8 mouse cellular contexts compared by ENCODE assay signal in the genomic region with DNA sequence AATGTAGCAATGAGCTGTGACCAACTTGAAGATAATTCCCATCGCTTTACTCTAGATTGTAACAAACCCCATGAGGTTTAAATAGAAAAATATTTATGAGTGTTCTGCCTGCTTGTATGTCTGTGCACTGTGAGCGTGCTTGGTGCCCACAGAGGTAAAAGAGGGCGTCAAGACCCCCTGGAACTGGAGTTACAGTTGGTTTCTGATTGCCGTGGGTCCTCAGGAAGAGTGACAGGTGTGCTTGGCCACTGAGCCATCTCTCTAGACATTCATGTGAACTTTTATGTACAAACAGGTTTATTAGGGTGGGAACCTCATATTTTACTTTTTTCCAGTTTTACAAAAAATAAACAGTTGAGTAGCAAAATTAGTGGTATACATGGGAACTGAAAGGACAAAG. TPM values are rescaled to one million over a fixed set of nuclear protein-coding genes. Genes with fewer than 3 reads are reported as not detected.
DNase-seq lines count a peak whose midpoint lies in the region; ATAC-seq and TF ChIP-seq lines count a peak whose summit lies in the region.

A gene (minus strand): TSS at position 101 of the 400 bp plus-strand sequence.

- WGBS in limb, embryonic 14.5 days, result 62% methylated on average over 4 of the region's 4 CpGs

- H3K27me3 ChIP-seq in testis, adult 2 months (ENCODE audit: control insufficient read depth, insufficient read depth, low read length), result no peaks in the 10 kb centered on the region
- H3K27me3 ChIP-seq in limb, embryonic 14.5 days (ENCODE audit: control insufficient read depth, insufficient read depth, low read length), result peaks cover 5% of the 10 kb centered on the region

- no peaks in the 10 kb centered on the region; the same call in 1 of the 2 replicates for H3K4me1 ChIP-seq in testis, adult 2 months (ENCODE audit: control insufficient read depth, insufficient read depth, low read length)
- H3K4me1 ChIP-seq in limb, embryonic 14.5 days (ENCODE audit: control insufficient read depth, insufficient read depth, low read length), result 0 out of 2 replicates have a peak, but pooled peaks cover 2% of the 10 kb centered on the region

- no peak for TF ChIP-seq POLR2A in testis, adult 2 months (IDR thresholded peaks at IDR 0.05; ENCODE audit: control insufficient read depth, low read depth, low read length)
- TF ChIP-seq POLR2A in limb, embryonic 14.5 days (IDR thresholded peaks at IDR 0.05; ENCODE audit: borderline replicate concordance, extremely low read depth, insufficient read depth, insufficient read length), result no peak

- H3K4me3 ChIP-seq in testis, adult 2 months (ENCODE audit: control insufficient read depth, low read depth, low read length), result peak within 1 kb of the TSS; percentile 97
- H3K4me3 ChIP-seq in limb, embryonic 14.5 days (replicated peaks; ENCODE audit: low read length), result peak within 1 kb of the TSS; percentile 72

- ATAC-seq in limb, embryonic 14.5 days (ENCODE audit: low FRiP score, low read depth), result no peak
- ATAC-seq in monocyte, adult 5-6 weeks (replicated peaks; ENCODE audit: insufficient number of reproducible peaks, low FRiP score, low TSS enrichment, poor library complexity, severe bottlenecking), result no peak

- H3K9ac ChIP-seq in limb, embryonic 14.5 days (ENCODE audit: low read depth, low read length, severe bottlenecking), result peak within 1 kb of the TSS; percentile 54

- no peaks in the 10 kb centered on the region for H3K36me3 ChIP-seq in testis, adult 2 months (ENCODE audit: control insufficient read depth, insufficient read depth, low read length)
- no peaks in the 10 kb centered on the region for H3K36me3 ChIP-seq in limb, embryonic 14.5 days (ENCODE audit: control insufficient read depth, insufficient read depth, low read length)

- peak within 1 kb of the TSS; percentile 98 for H3K4me2 ChIP-seq in limb, embryonic 14.5 days (replicated peaks; ENCODE audit: low read depth, low read length, severe bottlenecking)

- no peaks in the 10 kb centered on the region for H3K9me3 ChIP-seq in limb, embryonic 14.5 days (ENCODE audit: control insufficient read depth, low read length)

- H3K27ac ChIP-seq in testis, adult 2 months (ENCODE audit: control insufficient read depth, insufficient read depth, low read depth, low read length), result peak within 1 kb of the TSS; percentile 91
- H3K27ac ChIP-seq in limb, embryonic 14.5 days (replicated peaks; ENCODE audit: low read depth, low read length), result no peak within 1 kb of the TSS

- TF ChIP-seq CTCF in testis, adult 2 months (IDR thresholded peaks at IDR 0.05; ENCODE audit: control insufficient read depth, insufficient read depth, insufficient replicate concordance, low read depth, low read length), result no peak

- no peak for DNase-seq in frontal cortex, adult 2 months (ENCODE audit: extremely low spot score in 1 of 2, low spot score in 1 of 2)
- DNase-seq in frontal cortex, postnatal 25 days (ENCODE audit: low spot score in 2 of 2), result no peak
- no peak for DNase-seq in testis, postnatal 14 days (ENCODE audit: low spot score)
- DNase-seq in limb, embryonic 14.5 days (ENCODE audit: low spot score), result no peak
- DNase-seq in embryo, embryonic 9.5 days (ENCODE audit: extremely low spot score), result no peak
- DNase-seq in gastrocnemius, postnatal 25 days, result no peak

RNA-seq across cellular contexts. Expression of the gene that starts here (rescaled TPM):
- polyA plus RNA-seq in frontal cortex, adult 2 months (2012; rRNA removed), result 16.0 and 22.6 TPM in 2 replicates
- 25.3 and 28.8 TPM in 2 replicates for polyA plus RNA-seq in testis, adult 2 months (2012; rRNA removed)
- 0.56 and 0.67 TPM in 2 replicates for polyA plus RNA-seq in limb, embryonic 14.5 days (2012; rRNA removed)
- polyA plus RNA-seq in limb, embryonic 14.5 days (2014; fragmentation: Nextera tagmentation; extraction: Ambion mirVana), result 1.1 and 1.4 TPM in 2 replicates
- total RNA-seq in monocyte, adult 5-6 weeks (2017), result 0.48 to 1.3 TPM in 2 of 3 replicates, not detected in the other
- total RNA-seq in gastrocnemius, postnatal 25 days (2021), result 1 to 10 TPM; 3.7 to 4.1 TPM
